In genomic region chr13:51315779-51316041, GRCm38 (mm10) we compare ENCODE assay signal across 11 mouse cellular contexts.
A peak's percentile ranks its signal among the peaks of the same experiment; 100 is the strongest.
DNase-seq lines count a peak whose midpoint lies in the region; ATAC-seq and TF ChIP-seq lines count a peak whose summit lies in the region.
"Had no signal": no experiment of that assay in that cellular context is flagged by ENCODE, and none has a peak within 500 bp of the region (broad histone marks: within the 10 kb centered on the region; RNA-seq: fewer than 3 reads in every experiment).

No protein-coding gene starts in this region.

- H3K4me1 ChIP-seq in heart, embryonic 10.5 days, result peaks cover 58% of the 10 kb centered on the region
- H3K4me1 ChIP-seq in liver, embryonic 11.5 days (replicated peaks; ENCODE audit: control insufficient read depth, insufficient read depth, low read length), result no peaks in the 10 kb centered on the region
- H3K4me1 ChIP-seq in liver, postnatal 0 days (ENCODE audit: insufficient read depth), result no peaks in the 10 kb centered on the region
- peaks cover 46% of the 10 kb centered on the region for H3K4me1 ChIP-seq in hindbrain, embryonic 12.5 days
- H3K4me1 ChIP-seq in midbrain, embryonic 14.5 days (ENCODE audit: control insufficient read depth, insufficient read depth, low read length), result peaks cover 29% of the 10 kb centered on the region

- H3K4me3 ChIP-seq in heart, embryonic 10.5 days, result no peak overlapping the region
- no peak overlapping the region for H3K4me3 ChIP-seq in liver, embryonic 11.5 days (ENCODE audit: low read depth, low read length)
- H3K4me3 ChIP-seq in liver, postnatal 0 days (ENCODE audit: low read depth, low read length), result no peak overlapping the region
- no peak overlapping the region for H3K4me3 ChIP-seq in hindbrain, embryonic 12.5 days
- no peak overlapping the region for H3K4me3 ChIP-seq in midbrain, embryonic 14.5 days (replicated peaks; ENCODE audit: low read depth, low read length)

- 58% methylated on average over 5 of the region's 5 CpGs for WGBS in heart, embryonic 10.5 days
- WGBS in liver, embryonic 11.5 days, result 57% methylated on average over 5 of the region's 5 CpGs
- WGBS in liver, postnatal 0 days (ENCODE audit: insufficient replicate concordance), result 40% methylated on average over 5 of the region's 5 CpGs
- 71% methylated on average over 5 of the region's 5 CpGs for WGBS in hindbrain, embryonic 12.5 days
- 51% methylated on average over 5 of the region's 5 CpGs for WGBS in midbrain, embryonic 14.5 days

- no peaks in the 10 kb centered on the region for H3K9me3 ChIP-seq in heart, embryonic 10.5 days
- H3K9me3 ChIP-seq in liver, embryonic 11.5 days (ENCODE audit: control insufficient read depth, low read length), result no peaks in the 10 kb centered on the region
- H3K9me3 ChIP-seq in liver, postnatal 0 days (ENCODE audit: low read length), result no peaks in the 10 kb centered on the region
- H3K9me3 ChIP-seq in hindbrain, embryonic 12.5 days (replicated peaks), result no peaks in the 10 kb centered on the region
- no peaks in the 10 kb centered on the region for H3K9me3 ChIP-seq in midbrain, embryonic 14.5 days (ENCODE audit: control insufficient read depth, low read length)

- no peak for DNase-seq in heart, embryonic 10.5 days (ENCODE audit: low spot score)
- DNase-seq in heart, adult 9 months (ENCODE audit: low spot score in 2 of 2), result no peak
- no peak for DNase-seq in liver, embryonic 11.5 days (ENCODE audit: low spot score)
- no peak for DNase-seq in liver, postnatal 0 days
- no peak for DNase-seq in midbrain, embryonic 14.5 days
- no peak for DNase-seq in adipocyte (ENCODE audit: low spot score)
- DNase-seq in right cerebral cortex, postnatal 36 days (ENCODE audit: low spot score in 2 of 2), result no peak
- DNase-seq: cerebellum, adult 9-11 months; kidney, postnatal 36 days; right cerebral cortex, postnatal 25 days had no signal

- TF ChIP-seq CTCF in liver, postnatal 0 days (IDR thresholded peaks at IDR 0.05; ENCODE audit: low read depth), result no peak

- no peaks in the 10 kb centered on the region for H3K36me3 ChIP-seq in heart, embryonic 10.5 days
- no peaks in the 10 kb centered on the region for H3K36me3 ChIP-seq in liver, embryonic 11.5 days (ENCODE audit: control insufficient read depth, insufficient read depth, low read length)
- H3K36me3 ChIP-seq in liver, postnatal 0 days (replicated peaks; ENCODE audit: insufficient read depth, low read length), result no peaks in the 10 kb centered on the region
- no peaks in the 10 kb centered on the region for H3K36me3 ChIP-seq in hindbrain, embryonic 12.5 days
- no peaks in the 10 kb centered on the region for H3K36me3 ChIP-seq in midbrain, embryonic 14.5 days (ENCODE audit: control insufficient read depth, insufficient read depth, low read length)

- no peak overlapping the region for H3K9ac ChIP-seq in liver, embryonic 11.5 days (ENCODE audit: low read depth, low read length)
- no peak overlapping the region for H3K9ac ChIP-seq in liver, postnatal 0 days (replicated peaks)
- H3K9ac ChIP-seq in hindbrain, embryonic 12.5 days, result no peak overlapping the region
- H3K9ac ChIP-seq in midbrain, embryonic 14.5 days (replicated peaks; ENCODE audit: low read length), result no peak overlapping the region

- H3K27me3 ChIP-seq in heart, embryonic 10.5 days (ENCODE audit: insufficient read depth, poor library complexity, severe bottlenecking), result no peaks in the 10 kb centered on the region
- H3K27me3 ChIP-seq in liver, embryonic 11.5 days (replicated peaks; ENCODE audit: control insufficient read depth, insufficient read depth, low read length), result no peaks in the 10 kb centered on the region
- no peaks in the 10 kb centered on the region for H3K27me3 ChIP-seq in liver, postnatal 0 days (ENCODE audit: insufficient read depth, low read length)
- no peaks in the 10 kb centered on the region for H3K27me3 ChIP-seq in hindbrain, embryonic 12.5 days
- no peaks in the 10 kb centered on the region for H3K27me3 ChIP-seq in midbrain, embryonic 14.5 days (ENCODE audit: control insufficient read depth, insufficient read depth, low read length)

- H3K27ac ChIP-seq in heart, embryonic 10.5 days, result peak overlapping the region; percentile 84
- peak overlapping the region; percentile 46; the same call in 1 of the 2 replicates for H3K27ac ChIP-seq in liver, embryonic 11.5 days (ENCODE audit: low read depth, low read length)
- H3K27ac ChIP-seq in liver, postnatal 0 days (ENCODE audit: low read depth), result no peak overlapping the region
- H3K27ac ChIP-seq in hindbrain, embryonic 12.5 days, result peak overlapping the region; percentile 90
- peak overlapping the region; percentile 82 for H3K27ac ChIP-seq in midbrain, embryonic 14.5 days (replicated peaks; ENCODE audit: low read depth, low read length)

- TF ChIP-seq EP300 in liver, postnatal 0 days (IDR thresholded peaks at IDR 0.05; ENCODE audit: low read depth), result no peak

- no peak for ATAC-seq in liver, embryonic 11.5 days (replicated peaks; ENCODE audit: low FRiP score)
- no peak for ATAC-seq in liver, postnatal 0 days
- no peak for ATAC-seq in hindbrain, embryonic 12.5 days (ENCODE audit: low FRiP score)
- ATAC-seq in midbrain, embryonic 14.5 days (ENCODE audit: low FRiP score, low TSS enrichment), result no peak

- H3K4me2 ChIP-seq in liver, embryonic 11.5 days, result no peak overlapping the region
- no peak overlapping the region for H3K4me2 ChIP-seq in liver, postnatal 0 days (ENCODE audit: low read depth, low read length)
- no peak overlapping the region for H3K4me2 ChIP-seq in hindbrain, embryonic 12.5 days (replicated peaks)
- no peak overlapping the region for H3K4me2 ChIP-seq in midbrain, embryonic 14.5 days (ENCODE audit: low read length)
